Mouse (Mus musculus): Measurements from ENCODE around the gene Retreg3.

The Retreg3 gene

DNA sequence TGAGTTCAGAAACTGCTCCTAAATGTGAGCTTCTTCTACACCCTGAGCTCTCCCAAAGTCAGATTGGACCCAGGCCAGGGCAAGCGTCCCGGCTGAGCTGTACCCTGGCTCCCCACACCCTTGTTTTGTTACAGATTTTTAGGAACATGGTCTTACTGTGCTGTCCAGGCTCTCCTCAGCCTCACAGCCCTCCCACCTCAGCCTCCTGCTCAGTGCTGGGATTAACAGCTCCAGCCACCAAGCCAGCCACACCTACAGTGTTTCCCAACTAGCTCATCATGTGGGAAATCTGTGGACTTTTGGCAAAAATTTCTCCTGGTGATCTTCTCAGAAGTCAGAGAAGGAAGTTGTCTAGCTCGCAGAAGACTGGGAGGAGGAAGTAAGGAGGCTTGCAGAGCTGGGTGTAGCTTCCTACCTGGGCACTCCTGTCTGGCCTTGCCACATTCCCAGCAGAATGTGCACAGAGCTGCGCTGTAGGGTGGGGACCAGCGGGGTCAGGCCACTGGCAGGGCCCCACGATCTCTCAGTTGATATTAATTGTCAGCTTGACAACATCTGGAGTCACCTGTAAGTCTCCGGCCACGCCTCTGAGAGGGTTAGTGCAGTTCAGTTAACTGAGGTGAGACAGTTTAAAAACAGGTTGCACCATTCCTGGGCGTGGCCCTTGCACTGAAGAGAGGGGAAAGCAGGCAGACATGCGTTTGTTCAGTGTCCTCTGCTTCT, 66.8 kb downstream of the Retreg3 start:
- no peak for DNase-seq (ENCODE audit: low read depth, low spot score)

DNA sequence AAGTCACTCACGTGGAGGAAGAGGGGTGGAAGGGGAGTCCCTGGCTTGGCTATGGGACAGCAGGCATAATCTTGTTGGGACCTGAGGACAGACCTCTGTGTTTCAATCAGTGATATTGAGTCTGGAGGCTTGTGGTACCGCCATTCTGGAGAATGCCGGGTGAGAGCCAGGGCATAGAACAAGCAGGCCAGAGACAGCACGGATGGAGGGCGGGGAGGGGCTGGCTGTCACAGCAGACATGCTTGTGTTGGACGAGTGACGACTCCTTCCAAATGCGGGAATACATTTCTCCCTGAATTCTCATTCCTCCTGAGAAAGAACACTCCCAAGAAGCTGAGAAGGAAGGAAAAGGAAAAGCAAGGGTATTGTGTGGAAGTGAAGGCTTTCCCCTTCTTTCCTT, 68.1 kb downstream of the Retreg3 start:
- DNase-seq (ENCODE audit: low read depth, low spot score), result no peak

DNA sequence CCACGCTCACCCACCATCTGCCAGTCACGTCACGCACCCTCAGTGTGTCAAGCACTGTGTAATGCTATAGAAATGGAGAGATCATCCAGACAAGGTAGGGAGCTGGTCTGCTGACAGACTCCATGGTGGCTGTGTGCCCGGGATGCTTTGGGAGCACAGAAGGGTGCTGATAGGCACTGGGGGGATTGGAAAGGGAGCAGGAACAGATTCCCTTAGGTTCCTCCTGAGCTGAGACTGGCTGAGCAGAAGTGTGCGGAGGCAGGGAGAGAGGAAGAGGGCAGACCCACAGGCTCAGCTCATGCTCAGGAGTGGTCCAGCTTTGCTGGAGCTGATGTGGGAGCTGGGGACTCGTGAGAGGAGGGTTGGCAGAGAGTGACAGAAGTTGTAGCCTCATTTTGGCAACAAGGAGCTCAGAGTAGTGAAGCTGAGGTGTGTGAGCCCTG, 68.6 kb downstream of the Retreg3 start:
- no peak for DNase-seq (ENCODE audit: low read depth, low spot score)

DNA sequence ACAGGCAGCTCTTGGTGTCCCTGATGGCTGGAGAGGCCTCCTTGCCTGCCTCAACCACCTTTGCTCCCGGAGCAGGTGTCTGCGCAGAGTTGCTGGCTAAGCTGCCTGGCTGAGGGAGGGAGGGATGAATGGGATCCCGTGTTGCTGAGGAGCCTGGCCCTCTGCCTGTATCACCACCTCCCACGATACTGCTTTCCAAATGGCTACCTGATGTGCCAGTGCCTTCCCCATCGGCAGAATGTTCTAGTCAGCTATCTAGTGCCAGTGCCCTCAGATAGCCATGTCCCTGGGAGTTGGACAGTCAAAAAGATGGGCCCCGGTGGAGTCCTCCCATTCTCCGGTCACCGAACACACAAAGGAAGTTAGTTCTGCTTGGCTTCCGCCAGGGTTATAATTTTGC, 69.3 kb downstream of the Retreg3 start:
- DNase-seq (ENCODE audit: low read depth, low spot score), result no peak

DNA sequence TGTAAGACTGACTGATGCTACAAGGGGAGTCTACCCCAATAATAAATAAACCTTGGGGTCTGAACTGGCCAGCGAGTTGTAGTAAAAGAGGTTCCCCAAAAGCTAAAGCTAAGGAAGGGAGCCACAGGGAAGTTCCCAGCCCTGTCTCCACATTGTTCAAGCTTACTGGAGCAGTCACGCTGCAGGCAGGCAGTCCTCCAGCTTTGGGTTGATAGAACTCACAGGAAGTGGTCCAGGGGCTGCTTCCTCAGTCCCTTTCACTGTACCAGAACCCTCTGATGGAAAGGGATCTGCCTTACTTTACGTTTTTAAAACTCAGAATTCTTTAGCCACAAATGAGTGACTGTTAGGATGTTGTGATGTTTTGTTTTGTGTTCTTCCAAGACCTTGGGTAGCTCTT, 72.2 kb downstream of the Retreg3 start:
- no peak for DNase-seq (ENCODE audit: low read depth, low spot score)

DNA sequence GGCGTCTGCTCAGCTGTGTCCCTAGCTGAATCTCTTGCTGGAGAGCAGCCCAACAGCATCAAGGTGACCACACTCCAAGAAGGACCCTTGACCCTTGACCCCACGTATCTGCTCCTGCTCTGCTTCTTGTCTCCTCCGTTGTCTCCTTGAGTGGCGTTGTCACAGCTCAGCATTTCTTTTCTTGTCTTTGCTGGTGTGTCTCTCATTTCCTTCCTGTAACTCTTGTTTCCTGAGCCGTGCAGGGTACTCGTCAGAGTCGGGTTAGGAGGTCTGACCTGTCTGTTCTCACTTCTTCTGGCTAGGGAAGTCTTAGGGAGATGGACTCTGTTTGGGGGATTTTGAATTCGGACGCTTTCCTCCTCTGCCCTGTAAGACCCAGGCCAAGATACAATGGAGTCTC, 73.3 kb downstream of the Retreg3 start:
- DNase-seq (ENCODE audit: low read depth, low spot score), result no peak
